23 mouse cellular contexts compared by ENCODE assay signal in genomic region chr13:55412643-55413307, GRCm38 (mm10). TPM values are rescaled to one million over a fixed set of nuclear protein-coding genes. Genes with fewer than 3 reads are reported as not detected.
A peak's percentile ranks its signal among the peaks of the same experiment; 100 is the strongest.
DNase-seq lines count a peak whose midpoint lies in the region; ATAC-seq and TF ChIP-seq lines count a peak whose summit lies in the region.
"Had no signal": no experiment of that assay in that cellular context is flagged by ENCODE, and none has a peak within 500 bp of the region (broad histone marks: within the 10 kb centered on the region; RNA-seq: fewer than 3 reads in every experiment).

No protein-coding gene starts in this region.

- 0 out of 2 replicates have a peak, but pooled peaks cover 3% of the 10 kb centered on the region for H3K27me3 ChIP-seq in kidney, embryonic 16.5 days (ENCODE audit: insufficient read depth, low read length)
- no peaks in the 10 kb centered on the region for H3K27me3 ChIP-seq in testis, adult 2 months (ENCODE audit: control insufficient read depth, insufficient read depth, low read length)
- peaks cover 55% of the 10 kb centered on the region for H3K27me3 ChIP-seq in heart, embryonic 11.5 days (ENCODE audit: control insufficient read depth, insufficient read depth, low read length)

- no peak overlapping the region for H3K4me2 ChIP-seq in kidney, embryonic 16.5 days (replicated peaks; ENCODE audit: low read depth, low read length)
- no peak overlapping the region for H3K4me2 ChIP-seq in heart, embryonic 11.5 days
- H3K4me2 ChIP-seq: embryonic facial prominence, embryonic 13.5 days; heart, embryonic 12.5 days; liver, embryonic 13.5 days; neural tube, embryonic 13.5 days had no signal

- H3K9me3 ChIP-seq in kidney, embryonic 16.5 days (ENCODE audit: low read length) = no peaks in the 10 kb centered on the region
- no peaks in the 10 kb centered on the region for H3K9me3 ChIP-seq in heart, embryonic 11.5 days (replicated peaks; ENCODE audit: control insufficient read depth, low read length)
- H3K9me3 ChIP-seq: embryonic facial prominence, embryonic 13.5 days; heart, embryonic 12.5 days; liver, embryonic 13.5 days; neural tube, embryonic 13.5 days had no signal

- H3K9ac ChIP-seq in kidney, embryonic 16.5 days (replicated peaks; ENCODE audit: low read length) = no peak overlapping the region
- H3K9ac ChIP-seq in heart, embryonic 11.5 days (ENCODE audit: low read depth, low read length) = no peak overlapping the region
- H3K9ac ChIP-seq: embryonic facial prominence, embryonic 13.5 days; heart, embryonic 12.5 days; liver, embryonic 13.5 days; neural tube, embryonic 13.5 days had no signal

- peaks cover 8% of the 10 kb centered on the region for H3K4me1 ChIP-seq in kidney, embryonic 16.5 days (ENCODE audit: insufficient read depth, low read length)
- H3K4me1 ChIP-seq in testis, adult 2 months (ENCODE audit: control insufficient read depth, insufficient read depth, low read length) = peaks cover 4% of the 10 kb centered on the region
- no peaks in the 10 kb centered on the region for H3K4me1 ChIP-seq in heart, embryonic 11.5 days (ENCODE audit: control insufficient read depth, insufficient read depth, low read length)

- WGBS in kidney, embryonic 16.5 days = 76% methylated on average over 13 of the region's 13 CpGs
- WGBS in heart, embryonic 11.5 days (ENCODE audit: insufficient replicate concordance) = 81% methylated on average over 13 of the region's 13 CpGs

- no peak overlapping the region for H3K4me3 ChIP-seq in kidney, embryonic 16.5 days (ENCODE audit: low read length)
- H3K4me3 ChIP-seq in testis, adult 2 months (ENCODE audit: control insufficient read depth, low read depth, low read length) = peak overlapping the region; percentile 15
- H3K4me3 ChIP-seq in heart, embryonic 11.5 days (ENCODE audit: low read depth, low read length) = no peak overlapping the region
- H3K4me3 ChIP-seq: embryonic facial prominence, embryonic 13.5 days; heart, embryonic 12.5 days; left cerebral cortex, adult 2 months; liver, embryonic 13.5 days; neural tube, embryonic 13.5 days had no signal

- TF ChIP-seq CTCF in testis, adult 2 months (IDR thresholded peaks at IDR 0.05; ENCODE audit: control insufficient read depth, insufficient read depth, insufficient replicate concordance, low read depth, low read length) = no peak

- no peak for TF ChIP-seq POLR2A in testis, adult 2 months (IDR thresholded peaks at IDR 0.05; ENCODE audit: control insufficient read depth, low read depth, low read length)

- no peak overlapping the region for H3K27ac ChIP-seq in kidney, embryonic 16.5 days (ENCODE audit: low read length)
- no peak overlapping the region for H3K27ac ChIP-seq in testis, adult 2 months (ENCODE audit: control insufficient read depth, insufficient read depth, low read depth, low read length)
- no peak overlapping the region for H3K27ac ChIP-seq in heart, embryonic 11.5 days (ENCODE audit: low read depth, low read length)
- H3K27ac ChIP-seq: embryonic facial prominence, embryonic 13.5 days; left cerebral cortex, adult 2 months; liver, embryonic 13.5 days; neural tube, embryonic 13.5 days had no signal

- peak; percentile 20 for DNase-seq in kidney, adult 18-20 months
- DNase-seq in testis, postnatal 14 days (ENCODE audit: low spot score) = no peak
- DNase-seq: cerebellum, adult 2 months; gastrocnemius, postnatal 14 days; heart, postnatal 36 days; liver, embryonic 13.5 days; right cerebral cortex, postnatal 4 days had no signal

- H3K36me3 ChIP-seq in kidney, embryonic 16.5 days (ENCODE audit: insufficient read depth, low read length) = no peaks in the 10 kb centered on the region
- no peaks in the 10 kb centered on the region for H3K36me3 ChIP-seq in testis, adult 2 months (ENCODE audit: control insufficient read depth, insufficient read depth, low read length)
- no peaks in the 10 kb centered on the region for H3K36me3 ChIP-seq in heart, embryonic 11.5 days (ENCODE audit: control insufficient read depth, insufficient read depth, low read length)
- H3K36me3 ChIP-seq: embryonic facial prominence, embryonic 13.5 days; heart, embryonic 12.5 days; liver, embryonic 13.5 days; neural tube, embryonic 13.5 days had no signal

- ATAC-seq in kidney, embryonic 16.5 days (ENCODE audit: low FRiP score, low TSS enrichment) = no peak
- ATAC-seq in granulocyte monocyte progenitor cell, adult 5-6 weeks (replicated peaks; ENCODE audit: poor library complexity, severe bottlenecking) = peak; percentile 36
- peak; percentile 17; the same call in 1 of the 2 replicates for ATAC-seq in neutrophil, adult 5-6 weeks (ENCODE audit: extremely low read depth, insufficient number of reproducible peaks, low FRiP score, poor library complexity, severe bottlenecking)
- ATAC-seq in heart, embryonic 11.5 days (replicated peaks; ENCODE audit: insufficient number of reproducible peaks, low FRiP score, low TSS enrichment) = no peak
- ATAC-seq: hindbrain, embryonic 16.5 days had no signal

RNA-seq across cellular contexts. Expression of gene Pfn3, which starts 2.3 kb away (rescaled TPM):
- 0.46 TPM in 1 of 2 replicates, not detected in the other for polyA plus RNA-seq in kidney, embryonic 16.5 days (2015; fragmentation: Nextera tagmentation; extraction: Ambion mirVana)
- 279 and 352 TPM in 2 replicates for polyA plus RNA-seq in testis, adult 2 months (2012; rRNA removed)
- total RNA-seq in granulocyte monocyte progenitor cell, adult 5-6 weeks (2014; fragmentation: Nextera tagmentation) = not detected in 2 replicates
- total RNA-seq in granulocyte monocyte progenitor cell, adult 5-6 weeks (2017) = not detected in 2 replicates
- total RNA-seq in neutrophil, adult 5-6 weeks (2017) = not detected in 2 replicates
- polyA plus RNA-seq in heart, embryonic 11.5 days (2014; fragmentation: Nextera tagmentation; extraction: Ambion mirVana) = not detected in 2 replicates
- total RNA-seq: adrenal gland, adult 18-20 months; ES-E14; gastrocnemius, postnatal 14 days; heart, postnatal 36 days; layer of hippocampus, adult 8-10 months; left cerebral cortex, adult 2 months had no signal
- polyA plus RNA-seq: cerebellum, adult 2 months; embryonic facial prominence, embryonic 13.5 days; heart, embryonic 12.5 days; kidney, embryonic 14.5 days; limb, embryonic 11.5 days; liver, embryonic 13.5 days; lung, embryonic 16.5 days; neural tube, embryonic 13.5 days had no signal

RNA-seq across cellular contexts. Expression of gene F12, which starts 13.8 kb away (rescaled TPM):
- 0.28 and 0.79 TPM in 2 replicates for polyA plus RNA-seq in kidney, embryonic 16.5 days (2015; fragmentation: Nextera tagmentation; extraction: Ambion mirVana)
- 3.0 and 3.4 TPM in 2 replicates for polyA plus RNA-seq in testis, adult 2 months (2012; rRNA removed)
- not detected in 2 replicates for total RNA-seq in granulocyte monocyte progenitor cell, adult 5-6 weeks (2014; fragmentation: Nextera tagmentation)
- total RNA-seq in granulocyte monocyte progenitor cell, adult 5-6 weeks (2017) = not detected in 2 replicates
- 2.6 and 2.8 TPM in 2 replicates for total RNA-seq in neutrophil, adult 5-6 weeks (2017)
- 0.42 and 1.5 TPM in 2 replicates for polyA plus RNA-seq in heart, embryonic 11.5 days (2014; fragmentation: Nextera tagmentation; extraction: Ambion mirVana)
- total RNA-seq: adrenal gland, adult 18-20 months; ES-E14; gastrocnemius, postnatal 14 days; heart, postnatal 36 days had no signal
- polyA plus RNA-seq: kidney, embryonic 14.5 days; limb, embryonic 11.5 days; neural tube, embryonic 13.5 days had no signal

RNA-seq across cellular contexts. Expression of gene Slc34a1, which starts 14.8 kb away (rescaled TPM):
- polyA plus RNA-seq in kidney, embryonic 16.5 days (2015; fragmentation: Nextera tagmentation; extraction: Ambion mirVana) = 366 and 385 TPM in 2 replicates
- polyA plus RNA-seq in testis, adult 2 months (2012; rRNA removed) = 0.16 and 0.22 TPM in 2 replicates
- not detected in 2 replicates for total RNA-seq in granulocyte monocyte progenitor cell, adult 5-6 weeks (2014; fragmentation: Nextera tagmentation)
- 0.56 TPM in 1 of 2 replicates, not detected in the other for total RNA-seq in granulocyte monocyte progenitor cell, adult 5-6 weeks (2017)
- 0.25 and 0.35 TPM in 2 replicates for total RNA-seq in neutrophil, adult 5-6 weeks (2017)
- polyA plus RNA-seq in heart, embryonic 11.5 days (2014; fragmentation: Nextera tagmentation; extraction: Ambion mirVana) = not detected in 2 replicates
- total RNA-seq: ES-E14; gastrocnemius, postnatal 14 days; heart, postnatal 36 days; layer of hippocampus, adult 8-10 months had no signal
- polyA plus RNA-seq: cerebellum, adult 2 months; embryonic facial prominence, embryonic 13.5 days; heart, embryonic 12.5 days; hindbrain, embryonic 16.5 days; limb, embryonic 11.5 days; liver, embryonic 13.5 days; lung, embryonic 16.5 days; neural tube, embryonic 13.5 days had no signal

RNA-seq across cellular contexts. Expression of gene Grk6, which starts 32.1 kb away (rescaled TPM):
- 17.4 and 25.6 TPM in 2 replicates for polyA plus RNA-seq in kidney, embryonic 16.5 days (2015; fragmentation: Nextera tagmentation; extraction: Ambion mirVana)
- polyA plus RNA-seq in testis, adult 2 months (2012; rRNA removed) = 7.8 and 8.4 TPM in 2 replicates
- 56.7 and 62.4 TPM in 2 replicates for total RNA-seq in granulocyte monocyte progenitor cell, adult 5-6 weeks (2014; fragmentation: Nextera tagmentation)
- total RNA-seq in granulocyte monocyte progenitor cell, adult 5-6 weeks (2017) = 64.8 and 67.5 TPM in 2 replicates
- 362 and 371 TPM in 2 replicates for total RNA-seq in neutrophil, adult 5-6 weeks (2017)
- 24.3 and 26.9 TPM in 2 replicates for polyA plus RNA-seq in heart, embryonic 11.5 days (2014; fragmentation: Nextera tagmentation; extraction: Ambion mirVana)

RNA-seq across cellular contexts. Expression of gene Rgs14, which starts 43.2 kb away (rescaled TPM):
- polyA plus RNA-seq in kidney, embryonic 16.5 days (2015; fragmentation: Nextera tagmentation; extraction: Ambion mirVana) = 1.1 and 1.3 TPM in 2 replicates
- polyA plus RNA-seq in testis, adult 2 months (2012; rRNA removed) = 0.10 and 0.14 TPM in 2 replicates
- total RNA-seq in granulocyte monocyte progenitor cell, adult 5-6 weeks (2014; fragmentation: Nextera tagmentation) = 12.8 and 16.4 TPM in 2 replicates
- 7.0 and 8.8 TPM in 2 replicates for total RNA-seq in granulocyte monocyte progenitor cell, adult 5-6 weeks (2017)
- 85.4 and 90.5 TPM in 2 replicates for total RNA-seq in neutrophil, adult 5-6 weeks (2017)
- 0.15 and 0.31 TPM in 2 replicates for polyA plus RNA-seq in heart, embryonic 11.5 days (2014; fragmentation: Nextera tagmentation; extraction: Ambion mirVana)

Comparison
In these comparisons a context has a peak if more than half of its experiments do, and no peak if none do; other contexts are left out.
1. ATAC-seq: peak in granulocyte monocyte progenitor cell, adult 5-6 weeks (single experiment) and neutrophil, adult 5-6 weeks (single experiment); none in kidney, embryonic 16.5 days (single experiment) and heart, embryonic 11.5 days (single experiment).
2. RNA of gene Pfn3, which starts 2.3 kb away (polyA plus RNA-seq): 279 to 352 TPM in testis, adult 2 months; 0.46 TPM in kidney, embryonic 16.5 days and not detected in heart, embryonic 11.5 days; every median in the first group is over 100 times any median in the second.
3. RNA of gene Slc34a1, which starts 14.8 kb away (polyA plus RNA-seq): 366 to 385 TPM in kidney, embryonic 16.5 days; 0.16 to 0.22 TPM in testis, adult 2 months and not detected in heart, embryonic 11.5 days; every median in the first group is over 100 times any median in the second.